Mouse (Mus musculus) olfactory bulb, adult 2 months (tissue): Measurements from ENCODE around the gene Ogfod1.

Experiments used
- CTCF ChIP-seq: fragments of 200-500 bp; IDR thresholded peaks from 2 replicates; pipeline ENCODE4 v1.5.1; 2012; ENCODE audit warnings: low read depth, mild to moderate bottlenecking, low read length, moderate library complexity; ENCODE audit not compliant: insufficient read depth
- POLR2A ChIP-seq: fragments of 200-500 bp; IDR thresholded peaks from 2 replicates; pipeline ENCODE4 v1.6.1; 2012; ENCODE audit warnings: mild to moderate bottlenecking, low read depth, low read length, moderate library complexity; ENCODE audit not compliant: insufficient read depth

GRCm38 (mm10) chr8:94057157-94057854 lies 20.3 kb downstream of the Ogfod1 start:
- TF ChIP-seq POLR2A (no peak), CTCF (no peak)
